Mouse (Mus musculus) E14TG2a.4 (cell line): Measurements from ENCODE around the gene Ssbp2.

Experiments used
- CTCF ChIP-seq: conservative IDR thresholded peaks from 2 replicates; pipeline ENCODE4 v1.5.1; 2014; ENCODE audit warnings: low read length
- POU5F1 ChIP-seq: IDR thresholded peaks from 2 replicates; pipeline ENCODE4 v1.6.1; 2014; ENCODE audit warnings: low read length, borderline replicate concordance

DNA sequence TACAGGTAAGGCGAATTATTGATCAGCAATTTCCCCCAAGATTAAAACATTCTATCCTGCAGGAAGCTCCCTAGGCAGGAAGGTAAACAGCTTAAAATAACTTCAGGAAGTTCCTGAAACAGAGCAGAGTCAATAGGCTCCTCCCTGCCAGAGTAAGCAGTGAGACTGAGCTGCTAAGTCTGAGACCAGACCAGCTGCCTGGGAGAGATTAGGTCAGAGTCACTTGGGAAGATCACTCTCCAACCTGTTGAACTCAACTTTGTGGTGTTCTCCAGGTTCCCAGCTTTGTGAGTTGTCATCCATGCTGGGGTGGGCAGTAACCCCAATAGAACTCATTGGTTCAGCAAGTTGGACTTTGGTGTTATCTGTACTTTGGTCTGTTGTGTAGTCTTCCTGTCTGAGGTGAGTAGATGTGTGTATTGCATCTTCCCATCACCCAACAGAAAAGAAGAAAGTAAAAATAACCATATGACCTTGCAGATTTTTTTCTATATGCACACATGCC, 16.6 kb downstream of the Ssbp2 start:
- TF ChIP-seq CTCF (no peak), POU5F1 (no peak)
